Mouse (Mus musculus): ENCODE data around the gene Psat1.

Gene Psat1

GRCm38 (mm10) chr19:15924181-15924865 is 22.8 kb downstream of the Psat1 start:
- peak; percentile 88 for DNase-seq

- peak; percentile 18 for DNase-seq
Observed at GRCm38 (mm10) chr19:15923426-15923825, 23.7 kb downstream of the Psat1 start.

- DNase-seq: no peak
Observed at GRCm38 (mm10) chr19:15919336-15919735, 27.8 kb downstream of the Psat1 start.

GRCm38 (mm10) chr19:15918111-15918510 is 29.0 kb downstream of the Psat1 start:
- DNase-seq: no peak

GRCm38 (mm10) chr19:15913249-15913997 is 33.7 kb downstream of the Psat1 start:
- no peak for DNase-seq

DNA sequence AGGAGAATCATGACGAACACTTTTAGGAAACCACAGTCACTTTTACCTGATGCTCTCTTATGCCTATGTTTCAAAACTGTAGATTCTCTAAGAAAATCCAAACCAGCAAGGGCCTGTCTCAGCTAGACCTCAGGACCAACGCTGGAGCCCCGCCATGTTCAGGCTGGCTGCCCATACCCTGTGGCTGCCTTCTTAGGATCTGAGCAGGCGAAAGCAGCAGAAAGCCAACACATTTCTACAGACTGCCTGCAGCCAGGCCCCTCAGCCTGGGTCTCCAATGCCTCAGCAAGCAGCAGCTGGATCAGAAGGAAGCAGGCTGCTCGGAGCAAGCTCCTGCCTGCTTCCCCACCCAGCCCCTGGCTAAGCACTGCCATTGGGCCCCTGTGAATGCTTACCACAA is 35.7 kb downstream of the Psat1 start:
- DNase-seq: no peak

GRCm38 (mm10) chr19:15910987-15911386 is 36.1 kb downstream of the Psat1 start:
- DNase-seq: no peak

DNA sequence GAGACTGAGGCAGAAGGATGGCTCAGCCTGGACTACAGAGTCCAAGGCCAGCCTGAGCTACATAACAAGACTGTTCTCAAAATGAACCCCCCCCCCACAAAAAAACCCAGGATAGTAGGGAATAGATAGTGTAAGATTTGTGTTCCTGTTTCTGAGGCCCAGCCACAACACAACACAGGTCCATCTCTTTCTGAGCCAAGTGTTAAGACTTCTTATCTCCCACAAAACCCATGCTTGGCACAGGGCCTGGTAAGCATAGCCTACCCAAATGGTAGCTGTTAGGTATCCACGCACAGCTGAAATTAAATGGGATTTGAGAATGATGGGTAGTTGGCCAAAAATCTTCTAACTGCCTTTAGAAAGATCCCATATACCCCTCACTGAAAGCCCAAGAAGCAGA is 36.6 kb downstream of the Psat1 start:
- DNase-seq: no peak

DNA sequence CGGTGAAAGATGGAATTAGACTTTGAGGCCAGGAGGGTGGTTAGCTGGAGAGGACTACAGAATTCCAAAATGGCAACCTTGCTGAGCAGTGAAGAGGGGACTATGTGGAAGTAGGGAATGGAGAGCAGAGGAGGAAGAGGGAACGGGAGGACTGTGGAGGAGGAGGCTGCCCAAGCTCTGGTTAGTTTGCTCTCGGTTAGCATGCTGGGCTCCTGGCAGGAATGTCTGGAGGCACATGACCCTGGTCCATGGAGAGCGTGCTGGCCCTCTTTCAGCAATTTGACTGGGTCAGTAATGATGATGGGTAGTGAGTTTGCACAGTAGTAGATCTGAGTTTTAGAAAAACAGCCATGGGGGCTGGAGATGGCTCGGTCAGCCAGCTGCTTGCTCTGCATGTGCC is 39.1 kb downstream of the Psat1 start:
- no peak for DNase-seq

DNA sequence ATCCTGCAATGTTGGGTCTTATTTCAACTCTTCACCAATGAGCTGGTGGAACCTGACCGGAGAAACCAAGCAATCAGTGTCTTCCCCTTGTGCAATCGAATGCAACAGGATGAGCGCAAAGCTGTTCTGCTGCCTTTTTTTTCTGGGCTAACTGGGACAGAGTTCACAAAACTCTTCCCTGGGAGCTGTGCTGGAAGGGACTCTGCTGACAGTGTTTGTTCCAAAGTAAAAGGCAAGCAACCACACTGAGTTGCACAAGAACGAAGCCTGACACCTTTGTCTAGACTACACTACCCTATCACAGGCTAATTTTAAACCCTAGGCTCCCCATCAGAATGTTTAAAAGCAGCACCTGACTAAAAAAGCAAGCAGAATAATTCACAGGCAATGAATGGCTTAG is 42.4 kb downstream of the Psat1 start:
- peak; percentile 59 for DNase-seq

DNA sequence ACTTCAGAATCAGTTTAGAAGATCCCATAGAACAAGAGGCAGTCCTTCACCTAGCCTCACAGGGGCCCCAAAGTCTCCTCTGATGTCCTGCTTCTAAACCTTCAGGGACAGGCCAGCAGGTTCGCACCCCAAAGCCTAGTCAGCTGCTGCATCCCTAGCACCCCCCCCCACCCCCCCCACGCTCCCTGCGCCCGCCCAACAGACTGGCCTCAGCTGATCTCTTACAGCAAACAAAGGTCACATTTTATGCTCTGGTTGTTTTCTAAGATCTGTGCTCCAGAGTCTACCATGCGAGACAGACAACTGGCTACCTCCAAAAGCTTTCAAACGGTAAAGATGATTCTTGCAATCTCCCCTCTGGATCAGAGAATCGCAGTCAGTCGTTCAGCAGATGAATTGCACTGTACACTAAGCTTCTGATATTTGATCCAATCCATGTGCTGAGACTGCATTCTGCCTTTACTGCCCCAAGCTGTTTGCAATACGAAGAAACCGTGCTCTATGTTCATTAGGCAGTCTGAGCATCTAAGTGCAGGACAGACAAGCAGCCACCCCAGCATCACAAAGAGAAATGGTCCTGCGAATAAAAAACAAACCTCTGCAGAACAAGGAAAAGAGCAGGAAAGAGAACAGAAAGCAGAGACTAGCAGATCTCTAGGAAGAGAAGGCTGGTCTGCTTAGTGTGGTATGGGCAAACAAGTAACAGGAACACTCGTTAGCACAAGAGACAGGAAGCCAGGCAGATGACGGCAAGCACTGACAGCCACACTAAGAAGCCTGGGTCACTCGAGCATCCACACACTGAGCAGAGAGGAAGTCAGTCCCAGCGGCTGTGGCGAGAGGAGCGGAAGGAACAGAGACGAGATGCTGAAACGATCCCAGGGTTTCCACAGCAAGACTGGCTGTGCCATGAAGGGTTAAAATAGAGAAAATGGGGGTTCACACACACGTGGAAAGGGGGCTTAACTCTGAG is 43.3 kb downstream of the Psat1 start:
- DNase-seq: peak; percentile 75

DNA sequence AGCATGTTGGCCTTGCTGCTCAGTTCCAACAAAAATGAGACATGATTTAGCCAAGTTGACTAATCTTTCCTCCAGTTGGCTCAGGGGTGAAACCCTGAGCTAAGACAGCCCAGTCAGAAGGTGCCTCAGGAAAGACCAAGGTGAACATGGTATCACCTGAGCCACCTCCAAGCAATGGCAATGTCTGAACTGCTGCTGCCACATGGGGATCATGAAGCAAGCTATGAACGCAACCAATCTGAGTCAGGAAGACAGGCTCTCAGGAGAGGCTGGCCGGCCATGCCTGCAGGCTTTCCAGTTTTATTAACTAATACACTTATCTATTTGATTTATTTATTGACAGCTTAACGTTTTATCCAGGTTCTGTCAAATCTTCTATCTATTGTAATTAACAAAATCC is 51.5 kb downstream of the Psat1 start:
- no peak for DNase-seq

DNA sequence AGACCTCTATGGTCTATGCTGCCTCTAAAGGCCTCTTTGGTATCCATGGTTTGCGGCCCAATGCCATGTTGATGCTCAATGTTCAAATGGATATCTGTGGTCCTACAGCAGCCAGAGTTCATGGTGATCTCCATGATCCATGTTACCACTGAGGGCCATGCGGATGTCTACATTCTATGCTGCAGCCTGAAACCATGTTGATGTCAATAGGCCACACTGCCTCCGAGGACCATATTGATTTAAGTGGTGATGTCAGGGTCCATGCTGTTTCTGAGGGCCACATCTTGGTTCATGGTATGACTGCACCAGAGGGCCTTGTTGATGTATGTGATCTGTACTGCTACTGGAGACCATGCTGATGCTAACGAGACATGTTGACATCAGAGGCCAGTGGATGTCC is 55.0 kb downstream of the Psat1 start:
- DNase-seq: no peak

- DNase-seq: no peak
Observed at GRCm38 (mm10) chr19:15888466-15888865, 58.7 kb downstream of the Psat1 start.

- DNase-seq: no peak
Observed at GRCm38 (mm10) chr19:15882705-15883426, 64.3 kb downstream of the Psat1 start.

GRCm38 (mm10) chr19:15880731-15881130 is 66.4 kb downstream of the Psat1 start:
- peak; percentile 22 for DNase-seq

- DNase-seq: no peak
Observed at GRCm38 (mm10) chr19:15879271-15879670, 67.9 kb downstream of the Psat1 start.

- no peak for DNase-seq
Observed at GRCm38 (mm10) chr19:15868865-15869698, 78.1 kb downstream of the Psat1 start.

DNA sequence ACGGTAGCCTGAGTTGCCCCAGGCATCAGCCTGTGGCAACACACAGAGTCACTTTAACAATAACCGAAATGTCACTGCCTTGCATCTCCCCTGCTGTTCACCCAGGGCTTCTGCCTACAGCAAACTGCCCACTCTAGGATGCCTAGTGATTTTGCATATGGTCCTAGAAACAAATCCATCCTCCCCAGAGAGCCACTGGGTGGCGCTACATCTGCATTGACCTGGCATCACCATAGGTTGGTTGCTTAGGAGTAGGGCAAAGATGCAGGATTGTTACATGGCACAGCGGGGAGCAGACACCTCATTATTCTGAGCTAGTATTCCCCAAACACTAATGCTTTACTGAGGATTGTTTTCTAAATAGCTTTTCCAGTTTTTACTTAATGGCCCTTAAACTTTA is 80.3 kb downstream of the Psat1 start:
- DNase-seq: no peak

DNA sequence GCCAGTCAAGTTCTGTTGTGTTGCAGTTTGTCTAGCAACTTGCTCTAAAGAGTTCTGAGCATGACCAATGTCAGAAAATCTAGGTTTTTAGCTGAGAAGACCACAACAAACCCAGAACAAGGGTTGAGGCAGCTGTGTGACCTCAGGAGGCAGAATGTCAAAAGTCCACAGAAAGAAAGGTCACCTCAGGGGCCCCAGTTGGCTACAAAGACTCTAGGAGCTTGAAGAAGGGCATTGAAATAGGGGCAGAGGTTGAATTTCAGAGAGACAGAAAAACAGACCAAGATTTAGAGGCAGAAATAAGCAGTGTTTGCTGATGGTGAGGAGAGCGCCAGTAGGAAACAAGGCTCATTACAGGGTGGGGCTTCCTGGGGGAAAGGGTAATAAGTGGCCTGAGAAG is 81.0 kb downstream of the Psat1 start:
- DNase-seq: no peak

GRCm38 (mm10) chr19:15865431-15865830 is 81.7 kb downstream of the Psat1 start:
- DNase-seq: peak; percentile 30

GRCm38 (mm10) chr19:15864129-15864528 is 83.0 kb downstream of the Psat1 start:
- no peak for DNase-seq
